ENCODE assay signal across 27 mouse cellular contexts in the genomic region with DNA sequence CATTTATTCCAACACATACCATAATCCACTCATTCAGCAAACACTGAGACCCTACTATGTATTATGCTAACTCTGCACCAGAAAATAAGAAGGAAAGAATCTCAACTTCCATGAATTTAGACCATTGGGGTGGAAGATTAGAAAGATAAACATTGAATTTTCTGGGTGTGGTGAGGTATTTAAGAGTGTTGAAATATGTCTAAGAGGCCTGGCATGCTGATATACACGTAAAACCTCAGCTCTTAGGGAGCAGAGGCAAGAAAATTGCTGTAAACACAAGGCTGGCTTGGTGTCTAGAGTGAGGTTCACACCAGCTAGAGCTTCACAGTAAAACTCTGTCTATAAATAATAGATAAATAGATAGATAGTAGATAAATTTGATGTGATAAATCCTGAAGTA. TPM values are rescaled to one million over a fixed set of nuclear protein-coding genes. Genes with fewer than 3 reads are reported as not detected.
DNase-seq lines count a peak whose midpoint lies in the region; ATAC-seq and TF ChIP-seq lines count a peak whose summit lies in the region.
"Had no signal": no experiment of that assay in that cellular context is flagged by ENCODE, and none has a peak within 500 bp of the region (broad histone marks: within the 10 kb centered on the region; RNA-seq: fewer than 3 reads in every experiment).

No protein-coding gene starts in this region.

- intact Hi-C loops in gastrocnemius, adult 2 months (cut with DNase I), result no loop called here

- no peak for ATAC-seq in lung, embryonic 15.5 days (ENCODE audit: borderline replicate concordance, extremely low read depth, low FRiP score, low TSS enrichment)
- ATAC-seq in lung, postnatal 0 days, result peak; percentile 76
- ATAC-seq: CD4-positive, CD25-positive, alpha-beta regulatory T cell, adult 4 months; forebrain, embryonic 14.5 days; forebrain, embryonic 16.5 days had no signal

- H3K4me3 ChIP-seq in lung, embryonic 15.5 days, result no peak overlapping the region
- no peak overlapping the region for H3K4me3 ChIP-seq in lung, postnatal 0 days (ENCODE audit: low read depth, low read length)
- H3K4me3 ChIP-seq in gastrocnemius, adult 2 months, result no peak overlapping the region
- H3K4me3 ChIP-seq: embryonic facial prominence, embryonic 10.5 days; embryonic facial prominence, embryonic 12.5 days; erythroblast, embryonic 14.5 days; forebrain, embryonic 10.5 days; forebrain, embryonic 12.5 days had no signal

- H3K9ac ChIP-seq in lung, embryonic 15.5 days, result no peak overlapping the region
- H3K9ac ChIP-seq in lung, postnatal 0 days (replicated peaks; ENCODE audit: low read depth), result no peak overlapping the region
- H3K9ac ChIP-seq: embryonic facial prominence, embryonic 12.5 days; forebrain, embryonic 12.5 days had no signal

- 40% methylated on average over 1 of the region's 1 CpGs for WGBS in lung, embryonic 15.5 days
- WGBS in lung, postnatal 0 days, result 31% methylated on average over 1 of the region's 1 CpGs

- H3K27me3 ChIP-seq in lung, embryonic 15.5 days, result no peaks in the 10 kb centered on the region
- H3K27me3 ChIP-seq in lung, postnatal 0 days (replicated peaks; ENCODE audit: insufficient read depth, low read length), result no peaks in the 10 kb centered on the region
- H3K27me3 ChIP-seq: CH12.LX; embryonic facial prominence, embryonic 12.5 days had no signal

- TF ChIP-seq CTCF in lung, postnatal 0 days (IDR thresholded peaks at IDR 0.05), result no peak
- no peak for TF ChIP-seq CTCF in gastrocnemius, adult 2 months (IDR thresholded peaks at IDR 0.05)

- H3K27ac ChIP-seq in lung, embryonic 15.5 days, result peak overlapping the region; percentile 45
- H3K27ac ChIP-seq in lung, postnatal 0 days (ENCODE audit: low read length), result peak overlapping the region; percentile 84
- no peak overlapping the region for H3K27ac ChIP-seq in gastrocnemius, adult 2 months
- H3K27ac ChIP-seq: embryonic facial prominence, embryonic 10.5 days; embryonic facial prominence, embryonic 12.5 days; forebrain, embryonic 10.5 days; forebrain, embryonic 12.5 days had no signal

- peak; percentile 97 for TF ChIP-seq EP300 in lung, postnatal 0 days (IDR thresholded peaks at IDR 0.05)

- no peaks in the 10 kb centered on the region for H3K36me3 ChIP-seq in lung, embryonic 15.5 days
- no peaks in the 10 kb centered on the region for H3K36me3 ChIP-seq in lung, postnatal 0 days (ENCODE audit: insufficient read depth, low read length)
- H3K36me3 ChIP-seq: embryonic facial prominence, embryonic 10.5 days; embryonic facial prominence, embryonic 12.5 days; forebrain, embryonic 10.5 days; forebrain, embryonic 12.5 days; G1E had no signal

- no peak for DNase-seq in lung, postnatal 25 days (ENCODE audit: low spot score)
- peak; percentile 85 for DNase-seq in lung, postnatal 0 days (ENCODE audit: low spot score)
- no peak for DNase-seq in lung, postnatal 36 days
- DNase-seq in 3T3-L1 (ENCODE audit: low read depth, low spot score) (peak; percentile 44), NIH3T3 (ENCODE audit: low read depth) (peak; percentile 48)
- DNase-seq in gastrocnemius, adult 2 months, result no peak
- DNase-seq in urinary bladder, postnatal 25 days (ENCODE audit: low spot score), result no peak
- DNase-seq: adrenal gland, adult 2 months; adrenal gland, postnatal 10 days; adrenal gland, postnatal 25 days; B cell, adult 2 months; cerebellum, adult 11 months; cerebellum, adult 18-20 months; cerebellum, adult 9-10 months; cerebellum, postnatal 10 days; cerebellum, postnatal 25 days had no signal

- H3K9me3 ChIP-seq in lung, embryonic 15.5 days, result no peaks in the 10 kb centered on the region
- no peaks in the 10 kb centered on the region for H3K9me3 ChIP-seq in lung, postnatal 0 days (ENCODE audit: low read length)
- H3K9me3 ChIP-seq: embryonic facial prominence, embryonic 10.5 days; embryonic facial prominence, embryonic 12.5 days; forebrain, embryonic 10.5 days; forebrain, embryonic 12.5 days; G1E had no signal

- H3K4me2 ChIP-seq in lung, embryonic 15.5 days, result no peak overlapping the region
- H3K4me2 ChIP-seq in lung, postnatal 0 days (replicated peaks; ENCODE audit: low read depth, low read length), result no peak overlapping the region
- H3K4me2 ChIP-seq: embryonic facial prominence, embryonic 12.5 days; forebrain, embryonic 12.5 days had no signal

- H3K4me1 ChIP-seq in lung, embryonic 15.5 days, result 0 out of 2 replicates have a peak, but pooled peaks cover 11% of the 10 kb centered on the region
- H3K4me1 ChIP-seq in lung, postnatal 0 days (ENCODE audit: insufficient read depth, low read depth, low read length), result peaks cover 5% of the 10 kb centered on the region; the same call in 1 of the 2 replicates
- H3K4me1 ChIP-seq: embryonic facial prominence, embryonic 10.5 days; embryonic facial prominence, embryonic 12.5 days; forebrain, embryonic 10.5 days; forebrain, embryonic 12.5 days had no signal

RNA-seq across cellular contexts. Expression of gene Pde8b, which starts 19.8 kb away (rescaled TPM):
- 5.9 and 6.6 TPM in 2 replicates for polyA plus RNA-seq in lung, embryonic 15.5 days (2015; fragmentation: Nextera tagmentation; extraction: Ambion mirVana)
- polyA plus RNA-seq in lung, postnatal 0 days (2015; fragmentation: Nextera tagmentation; extraction: Ambion mirVana), result 18.1 and 19.3 TPM in 2 replicates
- 1 to 10 TPM; 2.0 to 3.3 TPM for total RNA-seq in gastrocnemius, adult 2 months (2021)
- polyA plus RNA-seq: G1E had no signal

Comparison
In these comparisons a context has a peak if more than half of its experiments do, and no peak if none do; other contexts are left out.
1. DNase-seq: peak in lung, postnatal 0 days (single experiment), 3T3-L1 (single experiment) and NIH3T3 (single experiment); none in lung, postnatal 25 days (single experiment), lung, postnatal 36 days (single experiment), gastrocnemius, adult 2 months (single experiment) and urinary bladder, postnatal 25 days (single experiment).